Mouse (Mus musculus) limb, embryonic 12.5 days (tissue): ENCODE data around the gene Odam. TPM values are rescaled to one million over a fixed set of nuclear protein-coding genes. Genes with fewer than 3 reads are reported as not detected.

ENCODE experiments used
- ATAC-seq: fragments of 200-750 bp; cut with Nextera tagmentation; 2 replicates; pipeline ENCODE4 v1.8.0; 2017; ENCODE audit warnings: low read depth, moderate TSS enrichment; ENCODE audit not compliant: insufficient number of reproducible peaks, insufficient read depth, low FRiP score, low TSS enrichment
- H3K27ac ChIP-seq: fragments of 300-500 bp; sonication (generic); 2 replicates; pipeline ENCODE4 v1.5.1; 2016; ENCODE audit warnings: mild to moderate bottlenecking, moderate library complexity
- H3K27me3 ChIP-seq: fragments of 300-500 bp; sonication (generic); 2 replicates; pipeline ENCODE4 v1.6.1; 2016; ENCODE audit warnings: mild to moderate bottlenecking, moderate library complexity
- H3K36me3 ChIP-seq: fragments of 300-500 bp; sonication (generic); 2 replicates; pipeline ENCODE4 v1.6.1; 2016; ENCODE audit warnings: mild to moderate bottlenecking, moderate library complexity
- H3K4me1 ChIP-seq: fragments of 300-500 bp; sonication (generic); replicated peaks from 2 replicates; pipeline ENCODE4 v1.6.1; 2016
- H3K4me2 ChIP-seq: fragments of 300-500 bp; sonication (generic); 2 replicates; pipeline ENCODE4 v1.6.1; 2016; ENCODE audit warnings: mild to moderate bottlenecking, moderate library complexity
- H3K4me3 ChIP-seq: fragments of 300-500 bp; sonication (generic); replicated peaks from 2 replicates; pipeline ENCODE4 v1.5.1; 2016; ENCODE audit warnings: mild to moderate bottlenecking
- H3K9ac ChIP-seq: fragments of 300-500 bp; sonication (generic); replicated peaks from 2 replicates; pipeline ENCODE4 v1.6.1; 2016; ENCODE audit warnings: mild to moderate bottlenecking, moderate library complexity
- H3K9me3 ChIP-seq: fragments of 300-500 bp; sonication (generic); 2 replicates; pipeline ENCODE4 v1.6.1; 2016; ENCODE audit warnings: mild to moderate bottlenecking, moderate library complexity
- WGBS: fragments of 180-500 bp; shearing (Covaris S2); methylation state at CpG from one replicate; pipeline ENCODE4 v1.1.7; 2016; 5-methylcytosine and 5-hydroxymethylcytosine counted together
- polyA plus RNA-seq: library from polyadenylated mRNA; unstranded; fragments of >200 nt; fragmentation: Nextera tagmentation; extraction: Ambion mirVana; gene quantifications from 2 replicates; pipeline ENCODE4 v1.2.1, GENCODE M21; 2016

Gene Odam
- polyA plus RNA-seq = not detected in 2 replicates

DNA sequence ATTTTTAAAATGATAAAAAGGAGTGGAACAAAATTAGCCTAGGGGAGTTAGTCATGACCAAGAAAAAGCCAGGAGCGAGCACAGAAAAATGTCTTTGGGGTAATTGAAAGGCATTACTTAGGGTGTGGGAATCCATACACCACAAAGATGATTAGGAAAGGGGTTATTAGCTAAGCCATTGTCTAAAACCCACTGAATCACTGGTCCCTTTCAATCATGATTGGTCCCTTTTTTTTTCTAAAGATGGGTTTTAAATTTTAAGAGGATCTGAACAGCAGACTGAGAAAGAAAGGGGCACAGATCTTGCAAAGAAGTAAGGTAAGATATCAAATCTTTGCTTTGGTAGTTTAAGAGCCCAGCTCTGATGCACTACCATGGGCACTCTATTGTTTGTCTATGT lies at the start of gene Odam:
Gene Odam, plus strand, starts transcription at position 301 of the 400 bp plus-strand sequence.
- H3K9ac ChIP-seq = no peak within 1 kb of the TSS
- no peaks in the 10 kb centered on the region for H3K9me3 ChIP-seq
- no peak within 1 kb of the TSS for H3K4me3 ChIP-seq
- no peaks in the 10 kb centered on the region for H3K27me3 ChIP-seq
- H3K36me3 ChIP-seq = no peaks in the 10 kb centered on the region
- WGBS = 90% methylated on average over 1 of the region's 1 CpGs
- H3K4me1 ChIP-seq = no peaks in the 10 kb centered on the region
- ATAC-seq = no peak
- no peak within 1 kb of the TSS for H3K27ac ChIP-seq
- H3K4me2 ChIP-seq = no peak within 1 kb of the TSS

DNA sequence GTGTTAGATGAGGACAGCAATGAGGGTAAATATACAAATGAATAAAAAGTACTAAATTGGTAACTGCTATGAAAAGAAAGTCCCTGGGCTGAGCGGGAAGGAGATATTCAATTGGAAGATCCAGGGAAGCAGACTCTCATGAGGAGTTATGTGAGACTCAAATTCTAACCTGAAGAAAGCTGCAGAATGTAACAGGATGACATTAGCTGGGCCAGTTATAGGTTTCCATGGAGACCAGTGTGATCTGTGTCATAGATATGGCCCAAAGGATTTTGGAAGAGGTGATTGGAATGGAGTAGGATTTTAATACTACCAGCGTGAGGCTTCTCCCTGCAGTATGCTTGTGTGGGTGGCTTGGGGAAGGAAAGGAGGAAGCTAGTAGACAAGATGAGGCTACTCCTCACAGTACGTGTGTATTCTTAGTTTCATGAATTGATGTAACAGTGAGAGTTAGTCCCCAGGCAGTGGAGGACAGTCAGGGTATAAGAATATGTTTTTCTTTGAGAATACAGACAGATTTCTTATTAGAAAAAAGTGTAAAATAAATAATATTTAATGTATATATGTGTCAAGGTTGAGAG lies 29.6 kb upstream of the Odam start:
- ATAC-seq = no peak
- no peak overlapping the region for H3K27ac ChIP-seq
- no peak overlapping the region for H3K4me3 ChIP-seq
- no peaks in the 10 kb centered on the region for H3K9me3 ChIP-seq
- H3K4me1 ChIP-seq = no peaks in the 10 kb centered on the region
- H3K36me3 ChIP-seq = no peaks in the 10 kb centered on the region
- H3K27me3 ChIP-seq = no peaks in the 10 kb centered on the region
- H3K4me2 ChIP-seq = no peak overlapping the region
- 83% methylated on average over 3 of the region's 3 CpGs for WGBS
- H3K9ac ChIP-seq = no peak overlapping the region

DNA sequence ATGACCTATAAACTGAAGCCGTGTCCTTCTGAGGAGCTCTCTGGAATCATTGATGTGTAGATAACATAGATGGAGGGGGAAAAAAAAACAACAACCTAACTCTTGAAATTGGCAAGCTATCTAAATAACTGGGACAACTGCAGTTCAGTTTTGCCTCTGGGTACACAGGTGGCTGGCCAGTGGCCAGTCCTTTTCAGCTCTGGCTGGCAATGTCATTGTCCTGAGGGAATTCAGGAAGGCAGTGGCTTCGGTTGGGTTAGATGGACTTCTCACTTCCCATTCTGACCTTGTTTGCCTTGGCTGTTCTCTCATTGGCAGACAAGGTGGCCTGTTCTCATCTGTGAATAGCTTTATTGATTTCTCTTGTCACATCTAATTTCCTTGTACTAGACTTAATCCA lies 14.7 kb upstream of the Odam start:
- Histone ChIP-seq H3K9ac (no peak overlapping the region), H3K9me3 (no peaks in the 10 kb centered on the region), H3K4me3 (no peak overlapping the region), H3K4me1 (no peaks in the 10 kb centered on the region), H3K27ac (no peak overlapping the region), H3K4me2 (no peak overlapping the region), H3K27me3 (no peaks in the 10 kb centered on the region), H3K36me3 (no peaks in the 10 kb centered on the region)
- ATAC-seq = no peak
- 75% methylated on average over 2 of the region's 2 CpGs for WGBS

DNA sequence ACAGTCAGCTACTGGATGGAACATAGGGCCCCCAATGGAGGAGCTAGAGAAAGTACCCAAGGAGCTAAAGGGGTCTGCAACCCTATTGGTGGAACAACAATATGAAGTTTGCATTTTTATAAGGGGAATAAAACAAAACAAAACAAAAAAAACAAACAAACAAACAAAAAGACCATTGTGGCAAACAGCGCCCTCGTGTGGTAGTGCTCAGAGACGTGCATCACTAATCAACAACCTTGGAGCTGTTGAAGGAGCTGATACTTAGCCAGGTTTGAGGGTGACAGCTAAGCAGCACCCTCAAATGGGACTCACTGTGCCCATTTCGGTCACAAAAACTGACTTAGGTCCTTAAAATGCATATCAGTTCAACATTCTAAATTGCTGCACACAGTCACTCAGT lies 13.4 kb upstream of the Odam start:
- Histone ChIP-seq H3K27me3 (no peaks in the 10 kb centered on the region), H3K9ac (no peak overlapping the region), H3K36me3 (no peaks in the 10 kb centered on the region), H3K27ac (no peak overlapping the region), H3K9me3 (no peaks in the 10 kb centered on the region), H3K4me1 (no peaks in the 10 kb centered on the region), H3K4me3 (no peak overlapping the region), H3K4me2 (no peak overlapping the region)
- no peak for ATAC-seq
- 38% methylated on average over 4 of the region's 4 CpGs for WGBS

DNA sequence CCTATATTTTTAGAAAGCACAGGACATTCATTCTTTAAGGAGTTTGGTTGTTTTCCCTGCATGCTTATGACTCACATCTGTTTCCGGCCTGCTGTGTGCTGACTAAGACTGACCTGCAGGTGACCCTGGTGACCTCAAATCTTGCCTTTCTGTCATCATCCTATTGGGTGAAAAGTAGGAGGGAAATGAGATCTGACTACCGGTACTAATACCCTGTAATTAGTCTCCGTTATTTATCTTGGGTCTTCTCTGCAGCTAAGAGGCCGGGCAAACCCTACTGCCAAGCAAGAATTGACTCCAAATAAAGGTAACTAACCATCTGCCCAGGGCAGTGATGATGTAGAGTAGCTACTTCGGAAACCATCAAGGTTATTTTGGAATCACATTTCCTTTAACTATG lies 40.5 kb downstream of the Odam start, which contains the start of gene Csn3:
Gene Csn3, plus strand, starts transcription at position 208 of the 400 bp plus-strand sequence.
- Histone ChIP-seq H3K9ac (no peak within 1 kb of the TSS), H3K27me3 (no peaks in the 10 kb centered on the region), H3K9me3 (no peaks in the 10 kb centered on the region), H3K4me1 (0 out of 2 replicates have a peak, but pooled peaks cover 8% of the 10 kb centered on the region), H3K27ac (no peak within 1 kb of the TSS), H3K36me3 (no peaks in the 10 kb centered on the region), H3K4me3 (no peak within 1 kb of the TSS), H3K4me2 (no peak within 1 kb of the TSS)
- 23% methylated on average over 5 of the region's 5 CpGs for WGBS
- no peak for ATAC-seq

DNA sequence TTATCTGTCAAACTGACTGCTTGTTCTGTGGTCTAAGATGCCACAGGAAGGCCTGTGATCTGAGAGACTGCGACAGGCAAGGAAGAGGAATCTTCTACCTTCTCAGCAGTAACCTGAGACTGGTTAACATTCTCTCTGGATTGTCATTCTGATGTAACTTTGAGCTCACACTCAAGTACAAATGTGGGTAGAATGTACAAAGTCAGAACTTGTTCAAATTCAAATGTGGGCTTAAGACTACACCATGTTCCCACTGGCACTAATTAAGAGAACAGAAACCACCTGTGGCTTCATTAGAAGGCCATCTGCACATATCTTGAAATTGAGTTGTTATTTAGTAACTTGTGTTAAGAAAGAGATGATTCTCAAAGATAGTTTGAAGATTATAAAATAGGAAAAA lies 46.8 kb downstream of the Odam start:
- WGBS = 53% methylated on average over 1 of the region's 1 CpGs
- no peaks in the 10 kb centered on the region for H3K27me3 ChIP-seq
- H3K4me2 ChIP-seq = no peak overlapping the region
- no peaks in the 10 kb centered on the region for H3K36me3 ChIP-seq
- H3K4me3 ChIP-seq = no peak overlapping the region
- H3K9me3 ChIP-seq = no peaks in the 10 kb centered on the region
- no peak for ATAC-seq
- H3K4me1 ChIP-seq = no peaks in the 10 kb centered on the region
- H3K27ac ChIP-seq = no peak overlapping the region
- H3K9ac ChIP-seq = no peak overlapping the region

DNA sequence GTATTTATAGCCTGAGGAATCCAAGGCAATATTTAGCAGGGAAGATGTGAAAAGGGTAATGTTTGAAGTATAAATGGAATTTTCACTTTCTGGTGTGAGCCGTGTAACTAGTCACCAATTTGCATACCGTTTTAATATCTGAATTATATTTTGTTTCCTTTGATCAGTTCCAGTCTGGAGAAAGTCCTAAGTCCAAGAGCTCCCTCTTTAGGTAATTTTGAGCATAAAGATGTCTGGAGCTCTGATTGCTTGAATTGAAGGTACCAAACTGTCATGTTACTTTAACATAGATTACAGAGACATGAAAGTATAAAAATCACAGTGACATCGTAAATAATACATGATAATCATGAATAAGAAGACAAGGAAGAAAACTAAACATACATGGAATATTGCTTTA lies 55.9 kb downstream of the Odam start:
- Histone ChIP-seq H3K4me3 (no peak overlapping the region), H3K9me3 (no peaks in the 10 kb centered on the region), H3K9ac (no peak overlapping the region), H3K27me3 (no peaks in the 10 kb centered on the region), H3K4me1 (no peaks in the 10 kb centered on the region), H3K4me2 (no peak overlapping the region), H3K27ac (no peak overlapping the region), H3K36me3 (no peaks in the 10 kb centered on the region)
- no peak for ATAC-seq
- 49% methylated on average over 3 of the region's 3 CpGs for WGBS

DNA sequence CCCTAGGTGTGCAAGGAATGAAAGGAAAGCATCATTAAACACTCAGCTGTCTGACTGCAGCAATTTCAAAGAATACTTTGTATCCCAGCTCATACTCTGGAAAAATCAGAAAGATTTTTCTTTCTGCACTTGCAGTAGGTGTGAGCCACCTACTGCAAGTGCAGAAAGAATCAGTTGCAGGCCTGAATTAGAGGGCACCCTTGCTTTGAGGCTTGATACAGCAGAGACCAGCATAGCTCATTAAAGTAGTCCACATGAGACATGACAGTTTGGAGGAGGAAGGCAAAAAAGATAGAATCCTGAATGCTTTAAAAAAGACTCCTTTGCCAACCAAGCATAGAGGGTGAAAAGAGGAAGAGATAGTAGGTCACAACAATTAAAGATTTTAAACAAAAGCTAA lies 57.7 kb downstream of the Odam start:
- Histone ChIP-seq H3K27ac (no peak overlapping the region), H3K4me2 (no peak overlapping the region), H3K27me3 (no peaks in the 10 kb centered on the region), H3K4me3 (no peak overlapping the region), H3K36me3 (no peaks in the 10 kb centered on the region), H3K4me1 (no peaks in the 10 kb centered on the region), H3K9ac (no peak overlapping the region), H3K9me3 (no peaks in the 10 kb centered on the region)
- no peak for ATAC-seq

Other genes starting within 250 kb of the Odam start
- not detected in 2 replicates for gene Csn1s1, start 218.8 kb upstream of the Odam start, polyA plus RNA-seq
- gene Csn2, start 185.4 kb upstream of the Odam start, polyA plus RNA-seq = not detected in 2 replicates
- gene Csn1s2a, start 110.5 kb upstream of the Odam start, polyA plus RNA-seq = not detected in 2 replicates
- gene Csn1s2b, start 76.9 kb upstream of the Odam start, polyA plus RNA-seq = not detected in 2 replicates
- gene Prr27, start 59.3 kb upstream of the Odam start, polyA plus RNA-seq = not detected in 2 replicates
- gene Csn3, start 40.5 kb downstream of the Odam start, polyA plus RNA-seq = not detected in 2 replicates
- gene 2310003L06Rik, start 84.4 kb downstream of the Odam start, polyA plus RNA-seq = not detected in 2 replicates
- gene Gm28434, start 84.5 kb downstream of the Odam start, polyA plus RNA-seq = not detected in 2 replicates
- not detected in 2 replicates for gene Cabs1, start 94.4 kb downstream of the Odam start, polyA plus RNA-seq
- gene Smr3a, start 117.5 kb downstream of the Odam start, polyA plus RNA-seq = not detected in 2 replicates
- not detected in 2 replicates for gene Smr2, start 201.5 kb downstream of the Odam start, polyA plus RNA-seq
- gene Gm11116, start 226.5 kb downstream of the Odam start, polyA plus RNA-seq = not detected in 2 replicates